Mouse (Mus musculus) neural tube, embryonic 14.5 days (tissue): ENCODE results near the gene Chn1. TPM values are rescaled to one million over a fixed set of nuclear protein-coding genes. Genes with fewer than 3 reads are reported as not detected.

Experiments
- ATAC-seq: fragments of 200-750 bp; cut with Nextera tagmentation; 2 replicates; pipeline ENCODE4 v1.8.0; 2017; ENCODE audit warnings: low read depth, mild to moderate bottlenecking, moderate TSS enrichment, moderate library complexity
- H3K27ac ChIP-seq: fragments of 300-500 bp; sonication (generic); 2 replicates; pipeline ENCODE4 v1.5.1; 2014; ENCODE audit warnings: low read depth, mild to moderate bottlenecking, control low read depth, low read length, moderate library complexity, mixed read lengths
- H3K27me3 ChIP-seq: fragments of 300-500 bp; sonication (generic); 2 replicates; pipeline ENCODE4 v1.6.1; 2014; ENCODE audit warnings: low read length; ENCODE audit not compliant: control insufficient read depth, insufficient read depth
- H3K36me3 ChIP-seq: fragments of 300-500 bp; sonication (generic); 2 replicates; pipeline ENCODE4 v1.6.1; 2014; ENCODE audit warnings: low read length, mixed read lengths; ENCODE audit not compliant: control insufficient read depth, insufficient read depth
- H3K4me1 ChIP-seq: fragments of 300-500 bp; sonication (generic); 2 replicates; pipeline ENCODE4 v1.6.1; 2014; ENCODE audit warnings: low read length; ENCODE audit not compliant: control insufficient read depth, insufficient read depth
- H3K4me2 ChIP-seq: fragments of 300-500 bp; sonication (generic); 2 replicates; pipeline ENCODE4 v1.6.1; 2014; ENCODE audit warnings: mild to moderate bottlenecking, low read depth, low read length, control low read depth
- H3K4me3 ChIP-seq: fragments of 300-500 bp; sonication (generic); 2 replicates; pipeline ENCODE4 v1.5.1; 2014; ENCODE audit warnings: low read depth, low read length, control low read depth, mixed read lengths
- H3K9ac ChIP-seq: fragments of 300-500 bp; sonication (generic); replicated peaks from 2 replicates; pipeline ENCODE4 v1.6.1; 2014; ENCODE audit warnings: low read depth, mild to moderate bottlenecking, control low read depth, low read length, mixed read lengths
- H3K9me3 ChIP-seq: fragments of 300-500 bp; sonication (generic); 2 replicates; pipeline ENCODE4 v1.6.1; 2016; ENCODE audit warnings: low read length; ENCODE audit not compliant: control insufficient read depth
- WGBS: fragments of 180-500 bp; shearing (Covaris S2); extraction: QIAGEN DNeasy Blood & Tissue Kit; methylation state at CpG from one replicate; pipeline ENCODE4 v1.1.7; 2014; 5-methylcytosine and 5-hydroxymethylcytosine counted together
- polyA plus RNA-seq: library from polyadenylated mRNA; unstranded; fragments of >200 nt; fragmentation: Nextera tagmentation; extraction: Ambion mirVana; gene quantifications from 2 replicates; pipeline ENCODE4 v1.2.1, GENCODE M21; 2014

Gene Chn1
- polyA plus RNA-seq, 1 experiment from 2014 or later = 124 TPM

GRCm38 (mm10) chr2:73593101-73593439 lies 182.1 kb downstream of the Chn1 start:
- no peak overlapping the region for H3K9ac ChIP-seq
- H3K4me1 ChIP-seq = no peaks in the 10 kb centered on the region
- no peaks in the 10 kb centered on the region for H3K36me3 ChIP-seq
- no peaks in the 10 kb centered on the region for H3K9me3 ChIP-seq
- no peak overlapping the region for H3K4me3 ChIP-seq
- WGBS = 70% methylated on average over 2 of the region's 2 CpGs
- H3K4me2 ChIP-seq = no peak overlapping the region
- no peak for ATAC-seq
- no peak overlapping the region for H3K27ac ChIP-seq
- no peaks in the 10 kb centered on the region for H3K27me3 ChIP-seq

- no peak overlapping the region for H3K27ac ChIP-seq
- WGBS = 83% methylated on average over 14 of the region's 14 CpGs
- no peak overlapping the region for H3K9ac ChIP-seq
- H3K9me3 ChIP-seq = no peaks in the 10 kb centered on the region
- H3K4me3 ChIP-seq = no peak overlapping the region
- ATAC-seq = no peak
- H3K27me3 ChIP-seq = no peaks in the 10 kb centered on the region
- H3K36me3 ChIP-seq = no peaks in the 10 kb centered on the region
- H3K4me1 ChIP-seq = no peaks in the 10 kb centered on the region
- H3K4me2 ChIP-seq = no peak overlapping the region
Measured at GRCm38 (mm10) chr2:73592231-73593100, 182.7 kb downstream of the Chn1 start.

GRCm38 (mm10) chr2:73591246-73591645 lies 183.9 kb downstream of the Chn1 start:
- no peaks in the 10 kb centered on the region for H3K9me3 ChIP-seq
- no peak overlapping the region for H3K4me3 ChIP-seq
- no peak for ATAC-seq
- 55% methylated on average over 6 of the region's 6 CpGs for WGBS
- H3K27ac ChIP-seq = no peak overlapping the region
- no peak overlapping the region for H3K9ac ChIP-seq
- H3K27me3 ChIP-seq = no peaks in the 10 kb centered on the region
- H3K4me1 ChIP-seq = no peaks in the 10 kb centered on the region
- H3K4me2 ChIP-seq = no peak overlapping the region
- no peaks in the 10 kb centered on the region for H3K36me3 ChIP-seq

GRCm38 (mm10) chr2:73590106-73590505 lies 185.0 kb downstream of the Chn1 start:
- no peaks in the 10 kb centered on the region for H3K9me3 ChIP-seq
- WGBS = 10% methylated on average over 12 of the region's 12 CpGs
- no peak overlapping the region for H3K9ac ChIP-seq
- no peak overlapping the region for H3K27ac ChIP-seq
- H3K4me1 ChIP-seq = peaks cover 5% of the 10 kb centered on the region; the same call in 1 of the 2 replicates
- no peaks in the 10 kb centered on the region for H3K36me3 ChIP-seq
- no peak overlapping the region for H3K4me3 ChIP-seq
- H3K27me3 ChIP-seq = no peaks in the 10 kb centered on the region
- ATAC-seq = no peak; the same call in 1 of the 2 replicates
- H3K4me2 ChIP-seq = peak overlapping the region; percentile 26

- no peak overlapping the region for H3K4me2 ChIP-seq
- no peak overlapping the region for H3K4me3 ChIP-seq
- no peak overlapping the region for H3K9ac ChIP-seq
- H3K36me3 ChIP-seq = no peaks in the 10 kb centered on the region
- H3K27ac ChIP-seq = no peak overlapping the region
- no peaks in the 10 kb centered on the region for H3K9me3 ChIP-seq
- peaks cover 10% of the 10 kb centered on the region; the same call in 1 of the 2 replicates for H3K4me1 ChIP-seq
- H3K27me3 ChIP-seq = no peaks in the 10 kb centered on the region
- no peak for ATAC-seq
- 85% methylated on average over 2 of the region's 2 CpGs for WGBS
Measured at GRCm38 (mm10) chr2:73588951-73589350, 186.2 kb downstream of the Chn1 start.

- 63% methylated on average over 4 of the region's 4 CpGs for WGBS
- no peaks in the 10 kb centered on the region for H3K36me3 ChIP-seq
- no peaks in the 10 kb centered on the region for H3K27me3 ChIP-seq
Measured at GRCm38 (mm10) chr2:73587109-73587506, 188.0 kb downstream of the Chn1 start.

GRCm38 (mm10) chr2:73586392-73587108 lies 188.6 kb downstream of the Chn1 start:
- Histone ChIP-seq H3K4me3 (no peak overlapping the region), H3K36me3 (no peaks in the 10 kb centered on the region), H3K9me3 (no peaks in the 10 kb centered on the region), H3K4me1 (peaks cover 10% of the 10 kb centered on the region; the same call in 1 of the 2 replicates), H3K27me3 (no peaks in the 10 kb centered on the region), H3K27ac (no peak overlapping the region), H3K9ac (no peak overlapping the region), H3K4me2 (no peak overlapping the region)
- 44% methylated on average over 10 of the region's 10 CpGs for WGBS
- no peak for ATAC-seq

More at GRCm38 (mm10) chr2:73587109-73587506, 188.0 kb downstream of the Chn1 start:
- Histone ChIP-seq H3K4me1 (peaks cover 10% of the 10 kb centered on the region; the same call in 1 of the 2 replicates), H3K9ac (no peak overlapping the region), H3K27ac (no peak overlapping the region), H3K4me2 (no peak overlapping the region), H3K4me3 (no peak overlapping the region), H3K9me3 (no peaks in the 10 kb centered on the region)
- ATAC-seq = no peak

GRCm38 (mm10) chr2:73585347-73585831 lies 189.8 kb downstream of the Chn1 start:
- Histone ChIP-seq H3K36me3 (no peaks in the 10 kb centered on the region), H3K27me3 (no peaks in the 10 kb centered on the region), H3K4me2 (peak overlapping the region; percentile 60), H3K9me3 (no peaks in the 10 kb centered on the region), H3K4me3 (peak overlapping the region; percentile 30), H3K27ac (no peak overlapping the region), H3K4me1 (peaks cover 10% of the 10 kb centered on the region; the same call in 1 of the 2 replicates), H3K9ac (no peak overlapping the region; the same call in 1 of the 2 replicates)
- no peak for ATAC-seq
- WGBS = 19% methylated on average over 12 of the region's 12 CpGs
